Mouse (Mus musculus) kidney, adult 2 months (tissue): ENCODE results near the gene Lce1h. TPM values are rescaled to one million over a fixed set of nuclear protein-coding genes. Genes with fewer than 3 reads are reported as not detected.

Source experiments
- DNase-seq: peaks from one replicate; pipeline ENCODE4 v3.0.0; 2021
- H3K27ac ChIP-seq: fragments of 200-500 bp; 2 replicates; pipeline ENCODE4 v1.5.1; 2012; ENCODE audit warnings: low read depth, low read length, control low read depth, inconsistent platforms; ENCODE audit not compliant: insufficient read depth
- H3K27me3 ChIP-seq: fragments of 200-500 bp; replicated peaks from 2 replicates; pipeline ENCODE4 v1.6.1; 2012; ENCODE audit warnings: mild to moderate bottlenecking, moderate library complexity, low read length, inconsistent platforms; ENCODE audit not compliant: control insufficient read depth, insufficient read depth
- H3K36me3 ChIP-seq: fragments of 200-500 bp; 2 replicates; pipeline ENCODE4 v1.6.1; 2012; ENCODE audit warnings: mild to moderate bottlenecking, moderate library complexity, low read length, inconsistent platforms; ENCODE audit not compliant: control insufficient read depth, insufficient read depth
- H3K4me1 ChIP-seq: fragments of 200-500 bp; 2 replicates; pipeline ENCODE4 v1.6.1; 2011; ENCODE audit warnings: low read length; ENCODE audit not compliant: control insufficient read depth, insufficient read depth
- H3K4me3 ChIP-seq: fragments of 200-500 bp; 2 replicates; pipeline ENCODE4 v1.5.1; 2011; ENCODE audit warnings: mild to moderate bottlenecking, low read depth, low read length, control low read depth; ENCODE audit not compliant: insufficient read depth
- CTCF ChIP-seq: fragments of 200-500 bp; conservative IDR thresholded peaks from 2 replicates; pipeline ENCODE4 v1.5.1; 2011; ENCODE audit warnings: low read depth, mild to moderate bottlenecking, control low read depth, low read length, moderate library complexity, mixed read lengths; ENCODE audit not compliant: insufficient read depth, insufficient read length
- POLR2A ChIP-seq: fragments of 200-500 bp; IDR thresholded peaks from one replicate; pipeline ENCODE4 v1.6.1; 2011; ENCODE audit warnings: low read depth, low read length, control low read depth
- WGBS: fragments of 180-500 bp; shearing (Covaris S2); methylation state at CpG from one replicate; pipeline ENCODE4 v1.1.7; 2018; 5-methylcytosine and 5-hydroxymethylcytosine counted together
- polyA plus RNA-seq: library from polyadenylated mRNA; depleted of rRNA; stranded (reverse); fragments of >200 nt; gene quantifications from 2 replicates; pipeline ENCODE4 v1.2.3, GENCODE M21; 2012; rRNA removed

Gene Lce1h
- polyA plus RNA-seq, 1 experiment: not detected

GRCm38 (mm10) chr3:92722631-92723030 is 42.2 kb downstream of the Lce1h start:
- TF ChIP-seq CTCF: no peak
- no peak for TF ChIP-seq POLR2A
- no peak for DNase-seq
- no peaks in the 10 kb centered on the region for H3K4me1 ChIP-seq
- H3K27ac ChIP-seq: no peak overlapping the region
- no peak overlapping the region for H3K4me3 ChIP-seq
- WGBS: 70% methylated on average over 5 of the region's 5 CpGs
- H3K27me3 ChIP-seq: no peaks in the 10 kb centered on the region
- no peaks in the 10 kb centered on the region for H3K36me3 ChIP-seq

GRCm38 (mm10) chr3:92720250-92720649 is 44.6 kb downstream of the Lce1h start, which contains the start of gene Lce1f:
Gene Lce1f (minus strand): TSS chr3:92720350.
- H3K4me1 ChIP-seq: no peaks in the 10 kb centered on the region
- no peak for TF ChIP-seq POLR2A
- TF ChIP-seq CTCF: no peak
- no peak for DNase-seq
- WGBS: 73% methylated on average over 3 of the region's 3 CpGs
- H3K4me3 ChIP-seq: no peak within 1 kb of the TSS
- H3K36me3 ChIP-seq: no peaks in the 10 kb centered on the region
- H3K27ac ChIP-seq: no peak within 1 kb of the TSS
- H3K27me3 ChIP-seq: no peaks in the 10 kb centered on the region

- Histone ChIP-seq H3K27me3 (no peaks in the 10 kb centered on the region), H3K4me1 (no peaks in the 10 kb centered on the region), H3K27ac (no peak overlapping the region), H3K36me3 (no peaks in the 10 kb centered on the region), H3K4me3 (no peak overlapping the region)
- peak; percentile 0 for DNase-seq
- TF ChIP-seq CTCF (no peak), POLR2A (no peak)
Observed at GRCm38 (mm10) chr3:92715122-92715521, 49.7 kb downstream of the Lce1h start.

Other genes with a start within 250 kb of the Lce1h start
- not detected in 2 replicates for gene 2310046K23Rik, start 230.6 kb downstream of the Lce1h start, polyA plus RNA-seq
- gene Ivl, start 191.3 kb downstream of the Lce1h start, polyA plus RNA-seq: 0.08 and 0.14 TPM in 2 replicates
- gene Smcp, start 176.1 kb downstream of the Lce1h start, polyA plus RNA-seq: 3.3 and 3.5 TPM in 2 replicates
- not detected in 2 replicates for gene 2210017I01Rik, start 157.6 kb downstream of the Lce1h start, polyA plus RNA-seq
- gene Lce6a, start 143.4 kb downstream of the Lce1h start, polyA plus RNA-seq: not detected in 2 replicates
- not detected in 2 replicates for gene Lce1a1, start 116.8 kb downstream of the Lce1h start, polyA plus RNA-seq
- not detected in 2 replicates for gene Lce1b, start 108.1 kb downstream of the Lce1h start, polyA plus RNA-seq
- gene Lce1a2, start 94.8 kb downstream of the Lce1h start, polyA plus RNA-seq: not detected in 2 replicates
- not detected in 2 replicates for gene Lce1c, start 85.8 kb downstream of the Lce1h start, polyA plus RNA-seq
- not detected in 2 replicates for gene Lce1d, start 77.9 kb downstream of the Lce1h start, polyA plus RNA-seq
- not detected in 2 replicates for gene Lce1e, start 56.0 kb downstream of the Lce1h start, polyA plus RNA-seq
- not detected in 2 replicates for gene Lce1f, start 44.7 kb downstream of the Lce1h start, polyA plus RNA-seq
- not detected in 2 replicates for gene Gm38119, start 26.0 kb downstream of the Lce1h start, polyA plus RNA-seq
- gene Lce1g, start 12.7 kb downstream of the Lce1h start, polyA plus RNA-seq: not detected in 2 replicates
- not detected in 2 replicates for gene Lce1i, start 13.8 kb upstream of the Lce1h start, polyA plus RNA-seq
- not detected in 2 replicates for gene Lce1j, start 25.4 kb upstream of the Lce1h start, polyA plus RNA-seq
- not detected in 2 replicates for gene Lce1k, start 42.8 kb upstream of the Lce1h start, polyA plus RNA-seq
- gene Kprp, start 62.2 kb upstream of the Lce1h start, polyA plus RNA-seq: not detected in 2 replicates
- not detected in 2 replicates for gene Lce1l, start 86.2 kb upstream of the Lce1h start, polyA plus RNA-seq
- gene 2310050C09Rik, start 105.2 kb upstream of the Lce1h start, polyA plus RNA-seq: not detected in 2 replicates
- gene Lce3a, start 161.2 kb upstream of the Lce1h start, polyA plus RNA-seq: not detected in 2 replicates
- gene Lce3b, start 167.9 kb upstream of the Lce1h start, polyA plus RNA-seq: not detected in 2 replicates
- gene Lce3c, start 179.4 kb upstream of the Lce1h start, polyA plus RNA-seq: not detected in 2 replicates
- gene Lce3d, start 192.3 kb upstream of the Lce1h start, polyA plus RNA-seq: not detected in 2 replicates
- gene Lce3e, start 202.0 kb upstream of the Lce1h start, polyA plus RNA-seq: not detected in 2 replicates
- gene Lce3f, start 227.2 kb upstream of the Lce1h start, polyA plus RNA-seq: not detected in 2 replicates